Mouse (Mus musculus) testis, adult 2 months (tissue): Measurements from ENCODE around the gene Stk39. TPM values are rescaled to one million over a fixed set of nuclear protein-coding genes. Genes with fewer than 3 reads are reported as not detected.

Source experiments
- H3K27ac ChIP-seq: fragments of 200-500 bp; 2 replicates; pipeline ENCODE4 v1.5.1; 2012; ENCODE audit warnings: low read depth, low read length; ENCODE audit not compliant: control insufficient read depth, insufficient read depth
- H3K27me3 ChIP-seq: fragments of 200-500 bp; 2 replicates; pipeline ENCODE4 v1.6.1; 2012; ENCODE audit warnings: mild to moderate bottlenecking, low read length, moderate library complexity; ENCODE audit not compliant: control insufficient read depth, insufficient read depth
- H3K36me3 ChIP-seq: fragments of 200-500 bp; 2 replicates; pipeline ENCODE4 v1.6.1; 2012; ENCODE audit warnings: mild to moderate bottlenecking, low read length; ENCODE audit not compliant: control insufficient read depth, insufficient read depth
- H3K4me1 ChIP-seq: fragments of 200-500 bp; 2 replicates; pipeline ENCODE4 v1.6.1; 2012; ENCODE audit warnings: low read length; ENCODE audit not compliant: control insufficient read depth, insufficient read depth
- H3K4me3 ChIP-seq: fragments of 200-500 bp; 2 replicates; pipeline ENCODE4 v1.5.1; 2012; ENCODE audit warnings: low read depth, mild to moderate bottlenecking, low read length, moderate library complexity, mixed read lengths; ENCODE audit not compliant: control insufficient read depth
- CTCF ChIP-seq: fragments of 200-500 bp; IDR thresholded peaks from 2 replicates; pipeline ENCODE4 v1.5.1; 2012; ENCODE audit warnings: low read depth, mild to moderate bottlenecking, inconsistent platforms, low read length, moderate library complexity; ENCODE audit not compliant: control insufficient read depth, insufficient read depth, insufficient replicate concordance
- POLR2A ChIP-seq: fragments of 200-500 bp; IDR thresholded peaks from 2 replicates; pipeline ENCODE4 v1.6.1; 2012; ENCODE audit warnings: low read depth, mild to moderate bottlenecking, inconsistent platforms, low read length, moderate library complexity; ENCODE audit not compliant: control insufficient read depth
- polyA plus RNA-seq: library from polyadenylated mRNA; depleted of rRNA; stranded (reverse); fragments of >200 nt; gene quantifications from 2 replicates; pipeline ENCODE4 v1.2.3, GENCODE M21; 2012

The Stk39 gene
- polyA plus RNA-seq, 1 experiment = 118 TPM

- H3K4me1 ChIP-seq = no peaks in the 10 kb centered on the region
Measured at GRCm38 (mm10) chr2:68439614-68440013, 32.5 kb downstream of the Stk39 start.

GRCm38 (mm10) chr2:68437920-68438319 lies 34.1 kb downstream of the Stk39 start:
- H3K36me3 ChIP-seq = no peaks in the 10 kb centered on the region
- H3K27ac ChIP-seq = no peak overlapping the region
- TF ChIP-seq POLR2A (no peak), CTCF (no peak)
- no peaks in the 10 kb centered on the region for H3K4me1 ChIP-seq
- H3K27me3 ChIP-seq = no peaks in the 10 kb centered on the region
- no peak overlapping the region for H3K4me3 ChIP-seq

More at GRCm38 (mm10) chr2:68439614-68440013, 32.5 kb downstream of the Stk39 start:
- H3K36me3 ChIP-seq = no peaks in the 10 kb centered on the region; the same call in 1 of the 2 replicates
- H3K27ac ChIP-seq = no peak overlapping the region
- no peaks in the 10 kb centered on the region for H3K27me3 ChIP-seq
- H3K4me3 ChIP-seq = no peak overlapping the region
- TF ChIP-seq POLR2A (no peak), CTCF (no peak)

- Histone ChIP-seq H3K27me3 (no peaks in the 10 kb centered on the region), H3K36me3 (no peaks in the 10 kb centered on the region), H3K27ac (no peak overlapping the region), H3K4me3 (no peak overlapping the region), H3K4me1 (no peaks in the 10 kb centered on the region)
- TF ChIP-seq CTCF = no peak
- TF ChIP-seq POLR2A = no peak
Measured at GRCm38 (mm10) chr2:68437216-68437615, 34.9 kb downstream of the Stk39 start.

- Histone ChIP-seq H3K36me3 (no peaks in the 10 kb centered on the region), H3K27me3 (no peaks in the 10 kb centered on the region), H3K4me1 (no peaks in the 10 kb centered on the region), H3K4me3 (no peak overlapping the region), H3K27ac (no peak overlapping the region)
- TF ChIP-seq CTCF = no peak
- TF ChIP-seq POLR2A = no peak
Measured at GRCm38 (mm10) chr2:68436305-68436704, 35.8 kb downstream of the Stk39 start.

- no peaks in the 10 kb centered on the region for H3K36me3 ChIP-seq
- no peak for TF ChIP-seq CTCF
- no peak for TF ChIP-seq POLR2A
- no peak overlapping the region for H3K27ac ChIP-seq
- no peak overlapping the region for H3K4me3 ChIP-seq
- no peaks in the 10 kb centered on the region for H3K27me3 ChIP-seq
- H3K4me1 ChIP-seq = no peaks in the 10 kb centered on the region; the same call in 1 of the 2 replicates
Measured at GRCm38 (mm10) chr2:68435494-68436255, 36.4 kb downstream of the Stk39 start.

GRCm38 (mm10) chr2:68434997-68435396 lies 37.1 kb downstream of the Stk39 start:
- TF ChIP-seq CTCF (no peak), POLR2A (no peak)
- Histone ChIP-seq H3K4me1 (no peaks in the 10 kb centered on the region; the same call in 1 of the 2 replicates), H3K36me3 (no peaks in the 10 kb centered on the region), H3K27me3 (no peaks in the 10 kb centered on the region), H3K27ac (no peak overlapping the region), H3K4me3 (no peak overlapping the region)

GRCm38 (mm10) chr2:68434576-68434975 lies 37.5 kb downstream of the Stk39 start:
- no peak overlapping the region for H3K4me3 ChIP-seq
- no peaks in the 10 kb centered on the region for H3K27me3 ChIP-seq
- no peaks in the 10 kb centered on the region; the same call in 1 of the 2 replicates for H3K4me1 ChIP-seq
- no peaks in the 10 kb centered on the region for H3K36me3 ChIP-seq
- H3K27ac ChIP-seq = no peak overlapping the region
- TF ChIP-seq CTCF (no peak), POLR2A (no peak)
